Mouse (Mus musculus): ENCODE results near the gene Cd46. TPM values are rescaled to one million over a fixed set of nuclear protein-coding genes. Genes with fewer than 3 reads are reported as not detected.
A peak's percentile ranks its signal among the peaks of the same experiment; 100 is the strongest.

The Cd46 gene
- polyA plus RNA-seq, 1 experiment from 2014 or later, result 0.96 TPM

DNA sequence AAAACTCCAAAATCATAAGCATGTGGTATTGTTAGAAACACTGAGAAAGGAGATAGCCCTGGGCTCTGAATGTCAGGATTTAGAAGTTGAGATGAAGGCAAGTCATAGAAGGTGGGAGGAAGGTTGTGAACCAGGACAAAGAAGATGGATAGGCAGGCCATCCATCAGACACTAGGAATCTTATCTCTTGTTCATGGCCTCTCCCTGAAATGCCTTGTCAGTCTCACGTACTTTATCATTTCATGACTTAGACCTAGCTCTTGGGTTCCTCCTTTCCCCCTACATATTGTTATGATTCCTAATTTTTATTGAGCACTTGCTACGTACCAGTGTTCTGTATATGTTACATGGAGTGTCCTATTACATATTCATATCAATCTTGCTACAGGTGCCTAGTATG lies 100.4 kb downstream of the Cd46 start:
- H3K9ac ChIP-seq, result no peak overlapping the region
- WGBS, result 88% methylated on average over 2 of the region's 2 CpGs
- H3K27me3 ChIP-seq (replicated peaks), result no peaks in the 10 kb centered on the region
- no peaks in the 10 kb centered on the region for H3K36me3 ChIP-seq
- H3K4me1 ChIP-seq (replicated peaks), result no peaks in the 10 kb centered on the region
- no peak overlapping the region for H3K4me3 ChIP-seq (replicated peaks)
- no peaks in the 10 kb centered on the region for H3K9me3 ChIP-seq
- no peak overlapping the region for H3K4me2 ChIP-seq (replicated peaks)
- no peak overlapping the region for H3K27ac ChIP-seq
- no peak for ATAC-seq

DNA sequence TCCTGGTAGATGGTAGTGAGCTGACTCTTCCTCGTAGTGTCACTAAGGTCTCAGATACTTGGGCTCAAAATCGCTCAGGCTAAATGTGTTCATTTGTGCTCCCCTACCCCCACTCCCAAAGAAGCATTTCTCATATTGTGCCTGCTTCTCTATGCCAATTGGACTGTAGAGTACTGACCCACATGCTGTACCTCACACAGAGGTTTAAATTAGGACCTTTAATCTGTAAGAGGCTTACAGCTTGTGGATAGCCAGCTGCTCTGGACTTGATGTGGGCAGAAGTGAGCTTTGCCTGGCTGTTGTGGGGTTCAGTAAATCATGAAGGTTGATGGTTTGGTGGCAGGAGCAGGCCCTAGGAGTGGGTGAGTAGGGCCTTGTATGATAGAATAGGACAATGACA lies 101.1 kb downstream of the Cd46 start:
- Histone ChIP-seq H3K4me2 (replicated peaks) (no peak overlapping the region), H3K4me1 (replicated peaks) (no peaks in the 10 kb centered on the region), H3K27ac (no peak overlapping the region), H3K9ac (no peak overlapping the region), H3K36me3 (no peaks in the 10 kb centered on the region), H3K27me3 (replicated peaks) (no peaks in the 10 kb centered on the region), H3K4me3 (replicated peaks) (no peak overlapping the region), H3K9me3 (no peaks in the 10 kb centered on the region)
- no peak for ATAC-seq
- 87% methylated on average over 2 of the region's 2 CpGs for WGBS

DNA sequence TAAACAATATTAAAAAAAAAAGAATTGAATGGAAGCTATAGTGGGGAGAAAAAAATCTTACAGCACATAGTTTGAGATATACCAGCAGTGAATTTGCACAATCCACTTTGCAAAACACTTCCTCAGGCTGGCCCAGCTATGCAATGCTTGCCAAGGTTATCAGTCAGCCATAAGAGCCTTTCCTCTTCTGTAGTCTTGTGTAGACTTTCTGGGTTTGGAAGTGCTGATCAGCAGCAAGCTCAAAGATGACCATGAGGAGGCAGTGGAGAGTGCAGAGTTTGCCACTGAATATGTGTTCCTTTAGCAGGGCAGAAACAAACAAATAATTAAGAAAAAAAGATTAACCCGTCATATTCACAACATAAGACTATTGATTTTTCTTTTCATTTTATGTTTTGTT lies 103.0 kb downstream of the Cd46 start:
- no peak for ATAC-seq
- H3K4me3 ChIP-seq (replicated peaks), result no peak overlapping the region

More for the DNA sequence above, 103.0 kb downstream of the Cd46 start:
- Histone ChIP-seq H3K27me3 (replicated peaks) (no peaks in the 10 kb centered on the region), H3K4me1 (replicated peaks) (no peaks in the 10 kb centered on the region), H3K9me3 (no peaks in the 10 kb centered on the region), H3K36me3 (no peaks in the 10 kb centered on the region), H3K4me2 (replicated peaks) (no peak overlapping the region), H3K9ac (no peak overlapping the region), H3K27ac (no peak overlapping the region)
- WGBS, result 92% methylated on average over 1 of the region's 1 CpGs

MicroRNAs within 50 kb of the gene (microRNA counts, 519-probe panel; counts per million panel counts)
- 2,630 counts per million, percentile 69 among the panel's probes with 10 or more counts for microRNA mmu-miR-29b
- 3,123 counts per million, percentile 79 among the panel's probes with 10 or more counts for microRNA mmu-miR-29c

Other genes starting within 250 kb of the Cd46 start
- gene Cd34, start 153.4 kb downstream of the Cd46 start, polyA plus RNA-seq (2015; fragmentation: Nextera tagmentation; extraction: Ambion mirVana), result 59.9 and 65.1 TPM in 2 replicates
- gene Cr1l, start 39.3 kb upstream of the Cd46 start, polyA plus RNA-seq (2015; fragmentation: Nextera tagmentation; extraction: Ambion mirVana), result 74.9 and 77.8 TPM in 2 replicates
- 0.05 and 0.14 TPM in 2 replicates for gene Cr2, start 84.5 kb upstream of the Cd46 start, polyA plus RNA-seq (2015; fragmentation: Nextera tagmentation; extraction: Ambion mirVana)

All from intestine, embryonic 15.5 days (tissue).